Mouse (Mus musculus) adipose tissue, adult 10 weeks (tissue): Measurements from ENCODE around the gene Gm28539. TPM values are rescaled to one million over a fixed set of nuclear protein-coding genes. Genes with fewer than 3 reads are reported as not detected.

ENCODE experiments used
- polyA plus RNA-seq: library from polyadenylated mRNA; stranded (reverse); fragments of 350-450 nt; fragmentation: Illumina TruSeq; extraction: RNeasy Lipid Tissue Mini Kit (QIAGEN cat#74804); gene quantifications from one replicate; pipeline ENCODE4 v1.2.3, GENCODE M21; 2014; ENCODE audit warnings: low read depth, low replicate concordance

Gene Gm28539
- polyA plus RNA-seq, result 1.3 TPM

DNA sequence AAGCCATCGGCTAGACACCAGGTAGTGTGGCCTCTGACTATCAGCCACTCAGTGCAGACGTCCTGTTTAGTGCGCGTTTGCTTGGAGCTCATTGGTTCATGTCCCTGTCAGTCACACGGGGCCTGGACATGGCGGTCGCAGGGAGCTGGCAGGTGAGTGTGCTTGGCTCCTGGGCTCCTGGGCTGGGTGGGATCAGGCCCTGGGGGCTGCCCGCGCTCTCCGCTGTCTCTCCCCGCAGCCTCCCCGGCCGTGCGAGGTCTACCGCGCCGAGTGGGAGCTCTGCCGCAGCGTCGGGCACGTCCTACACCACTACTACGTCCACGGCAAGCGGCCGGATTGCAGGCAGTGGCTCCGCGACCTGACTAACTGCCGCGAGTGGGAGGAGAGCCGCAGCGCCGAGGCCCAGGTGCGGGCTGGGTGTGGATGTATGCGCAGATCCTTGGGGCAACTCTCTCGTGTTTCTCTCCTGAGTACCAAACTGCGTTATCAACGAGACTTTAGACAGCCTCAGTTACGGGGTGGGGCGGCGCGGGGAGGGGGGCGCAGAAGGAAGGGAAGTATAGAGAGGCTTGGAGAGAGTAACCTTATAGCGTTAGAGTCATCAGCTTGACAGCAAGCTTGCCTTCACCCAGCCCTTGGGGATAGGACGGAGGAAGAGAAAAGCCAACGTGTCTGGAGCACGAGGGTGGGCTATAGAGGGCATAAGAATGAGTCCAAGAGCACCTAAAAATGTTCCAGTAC is at the start of gene Gm28539, which contains the start of gene 2510002D24Rik:
Gm28539 (plus strand) TSS at position 117 of the 741 bp plus-strand sequence.
2510002D24Rik (plus strand) TSS at position 111 of the 741 bp plus-strand sequence.

DNA sequence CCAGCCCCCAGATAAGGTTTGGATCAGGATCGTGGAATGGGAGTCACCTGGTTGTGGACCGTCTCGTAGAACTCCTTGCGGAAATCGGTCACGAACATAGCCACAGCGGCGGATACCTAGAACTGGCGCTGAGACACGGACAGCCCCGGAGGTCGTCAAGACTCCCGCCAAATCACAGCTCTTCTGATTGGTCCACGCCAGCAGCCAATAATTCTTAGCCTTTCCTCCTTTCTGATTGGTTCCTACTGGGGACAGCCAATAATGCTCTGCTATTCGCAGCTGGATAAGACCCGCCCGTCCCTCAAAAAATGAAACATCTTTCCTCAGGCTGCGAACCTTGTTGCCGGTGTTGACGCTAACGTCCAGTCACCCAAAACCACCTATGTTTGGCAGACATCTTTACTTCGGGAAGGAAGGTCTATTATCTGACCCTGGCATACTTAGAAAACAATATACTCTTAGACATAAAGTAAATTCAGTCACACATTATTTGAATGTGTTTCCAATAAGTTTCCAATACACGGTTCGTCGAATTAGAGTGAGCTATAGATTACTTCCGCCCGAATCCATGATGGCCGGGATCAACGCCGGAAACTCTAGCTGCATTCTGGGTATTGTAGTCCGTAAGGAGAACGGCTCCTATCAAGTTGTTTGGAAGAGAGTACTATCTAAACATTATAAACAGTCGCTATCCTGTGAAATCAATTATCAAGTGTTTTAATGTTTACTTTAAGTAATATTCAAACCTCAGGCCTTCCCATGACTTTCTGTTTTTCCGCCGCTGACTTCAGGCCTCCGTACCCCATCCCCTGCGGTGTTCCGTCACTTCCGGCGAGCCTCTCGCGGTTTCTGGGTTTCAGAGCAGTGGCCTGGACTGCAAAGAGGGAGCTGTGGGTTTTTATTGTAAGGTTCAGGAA is 24.7 kb upstream of the Gm28539 start, which contains the start of the genes Ufd1 and Cdc45:
Ufd1 (plus strand) TSS at position 312 of the 917 bp plus-strand sequence.
Cdc45 (minus strand) TSS at position 520 of the 917 bp plus-strand sequence.

DNA sequence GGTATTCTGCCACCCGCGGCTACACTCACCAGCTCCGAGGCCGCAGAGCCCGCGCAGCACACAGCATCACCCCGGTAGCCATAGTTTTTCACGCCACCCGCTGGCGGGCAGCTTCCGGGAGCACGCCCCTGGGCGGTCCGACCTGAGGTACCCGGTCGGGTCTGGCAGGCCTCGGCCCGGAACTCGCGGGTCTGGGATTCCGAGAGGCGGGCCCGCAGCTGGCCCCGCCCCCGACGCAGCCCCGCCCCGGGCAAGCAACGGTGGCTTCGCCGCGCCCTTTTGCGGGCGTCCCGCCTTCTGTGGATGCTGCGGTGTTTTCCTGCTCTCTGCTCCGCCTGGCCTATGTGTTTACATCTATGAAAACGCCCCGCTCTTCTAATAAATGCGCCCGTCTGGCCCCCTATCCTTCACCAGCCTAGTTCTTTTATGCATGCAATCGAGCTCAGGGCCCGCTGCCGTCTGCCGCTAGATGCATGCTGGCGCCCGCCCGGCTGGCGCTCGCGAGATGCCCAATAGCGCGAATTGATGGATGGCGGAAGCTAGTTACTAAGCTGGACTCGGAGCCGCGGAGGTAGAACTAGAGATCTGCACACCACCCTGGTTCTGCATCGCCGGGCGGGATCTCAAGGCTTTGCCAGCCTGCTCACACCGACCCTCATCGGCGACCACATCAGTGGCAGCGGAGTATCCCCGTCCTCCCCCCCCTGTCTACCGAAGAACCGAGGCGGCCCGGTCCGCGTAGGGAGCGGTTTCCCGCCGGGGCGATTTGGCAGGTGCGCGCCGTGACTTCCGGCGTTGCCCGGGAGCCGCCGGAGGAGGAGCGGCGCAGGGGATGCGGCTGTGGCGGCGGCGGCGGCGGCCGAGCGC is 40.3 kb downstream of the Gm28539 start, which contains the start of the genes Mrpl40 and Hira:
Mrpl40 (minus strand) TSS at position 421 of the 867 bp plus-strand sequence.
Hira (plus strand) TSS at position 596 of the 867 bp plus-strand sequence.

Other genes with a start within 250 kb of the Gm28539 start
- gene Tbx1, start 245.9 kb upstream of the Gm28539 start, polyA plus RNA-seq, result 0.97 TPM
- gene Gp1bb, start 214.2 kb upstream of the Gm28539 start, polyA plus RNA-seq, result not detected
- 4.1 TPM for gene Gm49601, start 210.2 kb upstream of the Gm28539 start, polyA plus RNA-seq
- gene Sept5, start 206.6 kb upstream of the Gm28539 start, polyA plus RNA-seq, result 12.1 TPM
- 57.1 TPM for gene Cldn5, start 59.7 kb upstream of the Gm28539 start, polyA plus RNA-seq
- gene Ufd1, start 24.8 kb upstream of the Gm28539 start, polyA plus RNA-seq, result 67.3 TPM
- gene Cdc45, start 24.6 kb upstream of the Gm28539 start, polyA plus RNA-seq, result 5.4 TPM
- 29.8 TPM for gene 2510002D24Rik, start within 50 bp of the Gm28539 start, polyA plus RNA-seq
- gene Mrpl40, start 40.3 kb downstream of the Gm28539 start, polyA plus RNA-seq, result 41.3 TPM
- 32.9 TPM for gene Hira, start 40.5 kb downstream of the Gm28539 start, polyA plus RNA-seq